Mouse (Mus musculus) cerebellum, adult (tissue): Measurements from ENCODE around the gene Slc25a24.

Source experiments
- ATAC-seq: cut with Nextera tagmentation; 2 replicates; pipeline ENCODE4 v1.9.2; 2017; ENCODE audit warnings: mild to moderate bottlenecking, moderate library complexity, mixed read lengths; ENCODE audit not compliant: insufficient number of reproducible peaks, low FRiP score, low TSS enrichment

Gene Slc25a24

GRCm38 (mm10) chr3:109122641-109123530, at the start of gene Slc25a24:
Slc25a24 (plus strand) TSS chr3:109123149.
- peak; percentile 54 for ATAC-seq

- ATAC-seq, result no peak
Measured at GRCm38 (mm10) chr3:109080169-109080568, 42.8 kb upstream of the Slc25a24 start, which contains the start of gene Slc25a54. Slc25a54 (plus strand) TSS chr3:109080469.

- ATAC-seq, result no peak
Measured at GRCm38 (mm10) chr3:109084418-109084817, 38.5 kb upstream of the Slc25a24 start.

- no peak for ATAC-seq
Measured at GRCm38 (mm10) chr3:109088460-109088859, 34.5 kb upstream of the Slc25a24 start.

- ATAC-seq, result no peak
Measured at GRCm38 (mm10) chr3:109104702-109105101, 18.2 kb upstream of the Slc25a24 start.

- no peak for ATAC-seq
Measured at GRCm38 (mm10) chr3:109117136-109117535, 5.8 kb upstream of the Slc25a24 start.

GRCm38 (mm10) chr3:109119562-109119961, 3.4 kb upstream of the Slc25a24 start:
- ATAC-seq, result no peak

- ATAC-seq, result no peak
Measured at GRCm38 (mm10) chr3:109119973-109120372, 3.0 kb upstream of the Slc25a24 start.

GRCm38 (mm10) chr3:109123531-109123981, 607 bp downstream of the Slc25a24 start:
- no peak for ATAC-seq

- no peak for ATAC-seq
Measured at GRCm38 (mm10) chr3:109124091-109124490, 1.1 kb downstream of the Slc25a24 start.

GRCm38 (mm10) chr3:109125531-109125930, 2.6 kb downstream of the Slc25a24 start:
- ATAC-seq, result no peak

- ATAC-seq, result no peak
Measured at GRCm38 (mm10) chr3:109129768-109130167, 6.8 kb downstream of the Slc25a24 start.

GRCm38 (mm10) chr3:109132966-109133365, 10.0 kb downstream of the Slc25a24 start:
- ATAC-seq, result no peak

- no peak for ATAC-seq
Measured at GRCm38 (mm10) chr3:109134036-109134435, 11.1 kb downstream of the Slc25a24 start.

GRCm38 (mm10) chr3:109135352-109135751, 12.4 kb downstream of the Slc25a24 start:
- ATAC-seq, result no peak

- ATAC-seq, result no peak
Measured at GRCm38 (mm10) chr3:109152561-109152960, 29.6 kb downstream of the Slc25a24 start.

GRCm38 (mm10) chr3:109153410-109153809, 30.5 kb downstream of the Slc25a24 start:
- no peak for ATAC-seq

GRCm38 (mm10) chr3:109155926-109156669, 33.1 kb downstream of the Slc25a24 start:
- ATAC-seq, result no peak

- no peak for ATAC-seq
Measured at GRCm38 (mm10) chr3:109157481-109157880, 34.5 kb downstream of the Slc25a24 start.

GRCm38 (mm10) chr3:109164088-109164487, 41.1 kb downstream of the Slc25a24 start:
- no peak for ATAC-seq

- ATAC-seq, result no peak
Measured at GRCm38 (mm10) chr3:109164644-109165043, 41.7 kb downstream of the Slc25a24 start.
